Mouse (Mus musculus) embryonic facial prominence, embryonic 14.5 days (tissue): ENCODE results near the gene Cbx5. TPM values are rescaled to one million over a fixed set of nuclear protein-coding genes. Genes with fewer than 3 reads are reported as not detected.
A peak's percentile ranks its signal among the peaks of the same experiment; 100 is the strongest.

Experiments
- ATAC-seq: fragments of 200-750 bp; cut with Nextera tagmentation; 2 replicates; pipeline ENCODE4 v1.8.0; 2017; ENCODE audit warnings: low read depth, moderate number of reproducible peaks, moderate TSS enrichment
- DNase-seq: peaks from one replicate; pipeline ENCODE4 v3.0.0-alpha.2; 2015; ENCODE audit warnings: low spot score
- H3K27ac ChIP-seq: fragments of 300-500 bp; sonication (generic); replicated peaks from 2 replicates; pipeline ENCODE4 v1.5.1; 2014; ENCODE audit warnings: low read depth, mild to moderate bottlenecking, low read length, moderate library complexity
- H3K27me3 ChIP-seq: fragments of 300-500 bp; sonication (generic); replicated peaks from 2 replicates; pipeline ENCODE4 v1.6.1; 2014; ENCODE audit warnings: low read length; ENCODE audit not compliant: control insufficient read depth, insufficient read depth
- H3K36me3 ChIP-seq: fragments of 300-500 bp; sonication (generic); 2 replicates; pipeline ENCODE4 v1.6.1; 2014; ENCODE audit warnings: low read length, mixed read lengths; ENCODE audit not compliant: control insufficient read depth, insufficient read depth
- H3K4me1 ChIP-seq: fragments of 300-500 bp; sonication (generic); 2 replicates; pipeline ENCODE4 v1.6.1; 2014; ENCODE audit warnings: antibody characterized with exemption, low read length; ENCODE audit not compliant: control insufficient read depth, insufficient read depth
- H3K4me2 ChIP-seq: fragments of 300-500 bp; sonication (generic); 2 replicates; pipeline ENCODE4 v1.6.1; 2014; ENCODE audit warnings: low read depth, mild to moderate bottlenecking, low read length, moderate library complexity, mixed read lengths
- H3K4me3 ChIP-seq: fragments of 300-500 bp; sonication (generic); 2 replicates; pipeline ENCODE4 v1.5.1; 2014; ENCODE audit warnings: low read depth, mild to moderate bottlenecking, low read length
- H3K9ac ChIP-seq: fragments of 300-500 bp; sonication (generic); 2 replicates; pipeline ENCODE4 v1.6.1; 2014; ENCODE audit warnings: low read depth, mild to moderate bottlenecking, low read length, moderate library complexity, mixed read lengths
- H3K9me3 ChIP-seq: fragments of 300-500 bp; sonication (generic); 2 replicates; pipeline ENCODE4 v1.6.1; 2016; ENCODE audit warnings: low read length; ENCODE audit not compliant: control insufficient read depth
- WGBS: fragments of 180-500 bp; shearing (Covaris S2); extraction: QIAGEN DNeasy Blood & Tissue Kit; methylation state at CpG from one replicate; pipeline ENCODE4 v1.1.7; 2014; 5-methylcytosine and 5-hydroxymethylcytosine counted together
- polyA plus RNA-seq: library from polyadenylated mRNA; unstranded; fragments of >200 nt; fragmentation: Nextera tagmentation; extraction: Ambion mirVana; gene quantifications from 2 replicates; pipeline ENCODE4 v1.2.1, GENCODE M21; 2014

Gene Cbx5
- polyA plus RNA-seq, 1 experiment from 2014 or later: 112 TPM

DNA sequence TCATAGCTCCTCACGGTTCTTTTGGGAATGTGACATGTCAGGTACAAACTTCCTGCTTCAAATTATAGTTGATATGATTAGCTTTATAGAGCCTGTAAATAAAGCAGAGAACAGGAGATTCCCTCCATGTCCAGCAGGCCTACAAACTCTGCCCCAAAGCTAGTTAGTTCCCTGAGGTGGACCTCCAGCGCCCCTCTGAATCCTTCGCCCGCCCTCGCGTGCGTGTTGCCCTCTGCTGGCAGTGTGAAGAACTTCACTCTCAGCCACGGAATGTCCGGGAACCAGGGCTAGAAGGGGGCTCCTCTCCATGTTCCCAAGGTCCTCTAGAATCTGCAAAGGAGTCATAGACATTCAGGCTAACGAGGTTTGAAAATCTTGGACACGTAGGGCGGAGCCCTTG is 61.5 kb downstream of the Cbx5 start:
- DNase-seq (no peak), ATAC-seq (no peak)
- Histone ChIP-seq H3K36me3 (no peaks in the 10 kb centered on the region), H3K27ac (no peak overlapping the region), H3K4me3 (no peak overlapping the region), H3K9ac (no peak overlapping the region), H3K4me1 (peaks cover 8% of the 10 kb centered on the region; the same call in 1 of the 2 replicates), H3K27me3 (peaks cover 82% of the 10 kb centered on the region), H3K4me2 (no peak overlapping the region), H3K9me3 (no peaks in the 10 kb centered on the region)
- 11% methylated on average over 12 of the region's 12 CpGs for WGBS

DNA sequence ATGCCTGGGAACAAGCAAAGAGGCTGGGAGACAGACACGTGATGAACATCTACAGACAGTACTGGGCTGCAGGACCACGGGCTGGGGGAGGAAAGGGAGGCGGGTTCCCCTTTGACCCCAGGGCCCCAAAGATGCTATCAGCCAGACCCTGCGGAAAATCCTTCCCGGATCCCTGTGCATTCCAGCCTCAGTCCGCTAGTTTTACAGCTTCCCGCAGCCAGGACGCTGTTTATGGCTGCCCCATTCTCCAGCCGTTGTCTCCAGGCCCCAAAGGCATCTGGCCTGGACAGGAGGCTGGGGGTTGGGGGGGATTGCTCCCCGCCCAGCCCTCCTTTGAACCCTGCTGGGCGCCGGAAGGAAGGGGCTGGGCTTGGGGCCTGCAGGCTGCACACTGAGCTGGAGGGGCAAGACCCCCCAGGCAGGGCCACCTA is 62.0 kb downstream of the Cbx5 start:
- Histone ChIP-seq H3K4me3 (no peak overlapping the region), H3K27ac (no peak overlapping the region), H3K9ac (no peak overlapping the region), H3K9me3 (no peaks in the 10 kb centered on the region), H3K4me2 (no peak overlapping the region), H3K36me3 (no peaks in the 10 kb centered on the region), H3K4me1 (0 out of 2 replicates have a peak, but pooled peaks cover 4% of the 10 kb centered on the region), H3K27me3 (peaks cover 83% of the 10 kb centered on the region)
- 3% methylated on average over 11 of the region's 12 CpGs for WGBS
- ATAC-seq (no peak), DNase-seq (no peak)

DNA sequence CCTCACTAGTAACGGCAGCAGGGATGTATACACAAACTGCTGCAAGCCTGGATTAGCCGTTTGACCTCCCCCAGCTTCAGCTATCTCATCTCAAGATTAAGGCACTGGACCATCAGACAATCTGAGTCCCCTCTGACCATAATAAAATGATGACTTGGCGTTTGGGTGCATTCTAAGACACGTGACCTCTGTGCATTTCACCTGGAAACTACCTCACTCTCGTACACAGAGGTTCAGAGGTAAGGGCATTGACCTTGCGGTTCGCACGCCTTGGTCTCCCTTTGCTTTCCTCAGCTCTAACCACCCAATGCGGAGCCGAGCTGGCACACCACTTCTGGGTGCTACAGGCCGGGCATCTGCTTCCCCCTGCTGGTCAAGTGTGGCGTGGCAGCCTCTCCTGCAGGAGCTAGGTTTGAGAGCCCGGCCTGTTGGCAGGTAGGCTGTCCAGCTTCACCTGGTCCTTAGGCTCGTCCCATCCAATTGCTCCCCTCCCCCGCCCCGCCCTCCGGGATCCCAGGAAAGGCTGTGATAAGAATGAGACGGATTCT is 62.7 kb downstream of the Cbx5 start:
- Histone ChIP-seq H3K9me3 (no peaks in the 10 kb centered on the region), H3K36me3 (no peaks in the 10 kb centered on the region), H3K4me2 (0 out of 2 replicates have a peak overlapping the region, but pooled peaks have one; percentile 2), H3K4me3 (no peak overlapping the region), H3K27me3 (peaks cover 88% of the 10 kb centered on the region), H3K27ac (no peak overlapping the region), H3K4me1 (0 out of 2 replicates have a peak, but pooled peaks cover 4% of the 10 kb centered on the region), H3K9ac (no peak overlapping the region)
- 5% methylated on average over 18 of the region's 18 CpGs for WGBS
- ATAC-seq (peak; percentile 68), DNase-seq (peak; percentile 81)

DNA sequence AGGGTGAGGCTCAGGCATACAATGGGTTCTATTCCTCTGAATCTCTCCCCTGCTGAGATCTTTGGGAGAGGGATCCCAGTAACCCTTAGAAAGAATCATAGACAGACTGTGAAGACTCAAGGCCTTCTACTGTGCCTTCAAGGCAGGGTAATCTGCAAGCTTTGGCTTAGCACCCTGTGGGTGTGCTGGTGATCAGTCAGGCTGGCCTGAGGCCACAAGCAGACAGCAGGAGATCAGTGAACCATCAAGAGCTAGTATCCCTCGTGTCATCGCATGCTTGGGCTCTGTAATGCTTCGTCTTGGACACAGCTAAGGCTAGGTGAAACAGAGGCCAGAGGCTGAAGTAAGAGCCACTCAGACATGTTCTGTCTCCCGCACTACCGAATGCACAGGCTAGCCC is 66.4 kb downstream of the Cbx5 start:
- ATAC-seq: no peak
- Histone ChIP-seq H3K27me3 (peaks cover 98% of the 10 kb centered on the region), H3K9ac (no peak overlapping the region), H3K4me3 (no peak overlapping the region), H3K9me3 (no peaks in the 10 kb centered on the region), H3K36me3 (no peaks in the 10 kb centered on the region), H3K4me2 (no peak overlapping the region), H3K4me1 (peaks cover 14% of the 10 kb centered on the region; the same call in 1 of the 2 replicates), H3K27ac (no peak overlapping the region)
- no peak for DNase-seq
- 71% methylated on average over 5 of the region's 5 CpGs for WGBS

DNA sequence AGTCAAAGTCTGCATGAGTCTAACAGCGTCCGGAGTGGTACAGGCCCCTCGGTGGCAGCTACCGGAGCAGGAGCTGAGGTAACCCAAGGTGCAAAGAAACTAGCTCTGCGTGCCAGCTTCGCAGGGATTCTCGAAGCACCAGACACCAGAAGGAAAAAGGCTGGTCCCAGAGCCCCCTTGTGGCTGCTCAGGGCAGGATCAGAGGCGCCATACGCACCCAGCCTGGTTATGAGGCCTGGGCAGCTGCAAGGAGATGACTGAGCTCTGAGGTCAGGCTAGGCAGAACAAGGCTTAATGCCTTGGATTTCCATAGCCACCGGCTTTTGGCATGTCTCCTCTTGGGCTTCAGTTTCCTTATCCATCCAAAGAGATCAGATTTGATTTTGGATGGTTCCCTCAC is 67.1 kb downstream of the Cbx5 start:
- no peaks in the 10 kb centered on the region for H3K9me3 ChIP-seq
- 2% methylated on average over 9 of the region's 10 CpGs for WGBS
- peak; percentile 79 for DNase-seq

DNA sequence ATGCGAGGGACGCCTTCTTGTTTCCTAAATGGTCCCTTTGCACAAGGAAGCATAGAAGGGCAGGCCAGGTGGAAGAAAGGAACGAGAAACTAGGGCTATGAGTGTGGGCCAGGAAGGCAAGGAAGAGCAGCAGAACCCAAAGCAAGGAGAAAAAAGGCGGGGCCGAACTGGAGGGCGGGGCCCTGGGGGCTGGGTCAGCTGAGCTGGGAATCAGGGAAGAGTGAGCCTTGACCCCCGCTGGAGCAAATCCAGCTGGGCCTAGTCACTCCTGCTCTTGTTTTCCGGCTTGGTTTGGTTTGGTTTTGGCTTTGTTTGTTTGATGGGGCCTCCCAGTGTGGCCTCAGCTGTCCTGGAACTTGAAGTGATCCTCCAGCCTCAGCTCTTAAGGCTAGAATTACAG is 68.3 kb downstream of the Cbx5 start:
- ATAC-seq: no peak
- H3K4me3 ChIP-seq: no peak overlapping the region
- H3K4me2 ChIP-seq: no peak overlapping the region
- no peak overlapping the region for H3K9ac ChIP-seq
- H3K27me3 ChIP-seq: peaks cover 99% of the 10 kb centered on the region
- H3K36me3 ChIP-seq: no peaks in the 10 kb centered on the region
- no peak for DNase-seq
- no peaks in the 10 kb centered on the region for H3K9me3 ChIP-seq
- 22% methylated on average over 7 of the region's 8 CpGs for WGBS
- peaks cover 10% of the 10 kb centered on the region; the same call in 1 of the 2 replicates for H3K4me1 ChIP-seq
- no peak overlapping the region for H3K27ac ChIP-seq

More for the DNA sequence above, 67.1 kb downstream of the Cbx5 start:
- no peaks in the 10 kb centered on the region for H3K36me3 ChIP-seq
- H3K9ac ChIP-seq: no peak overlapping the region
- no peak overlapping the region for H3K4me3 ChIP-seq
- peaks cover 12% of the 10 kb centered on the region; the same call in 1 of the 2 replicates for H3K4me1 ChIP-seq
- ATAC-seq: peak; percentile 48; the same call in 1 of the 2 replicates
- peaks cover 98% of the 10 kb centered on the region for H3K27me3 ChIP-seq
- H3K27ac ChIP-seq: no peak overlapping the region
- no peak overlapping the region for H3K4me2 ChIP-seq

DNA sequence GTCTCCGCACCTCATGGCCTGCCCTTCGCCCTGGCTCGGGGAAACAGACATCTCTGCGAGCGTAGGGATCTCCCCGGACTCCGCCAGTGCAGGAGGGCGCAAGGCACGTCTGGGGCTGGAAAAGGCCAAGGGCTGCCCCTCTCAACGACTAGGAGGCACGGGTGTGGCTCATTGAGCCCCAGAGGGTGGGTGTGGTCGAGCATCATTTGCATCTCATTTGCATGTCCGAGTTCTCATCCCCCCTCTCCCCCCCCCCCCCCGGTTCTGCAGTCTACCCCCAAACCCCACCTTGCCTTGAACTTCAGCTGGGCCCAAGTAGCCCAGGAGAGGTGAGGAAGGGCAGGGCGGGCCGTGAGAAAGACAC is 69.3 kb downstream of the Cbx5 start:
- H3K36me3 ChIP-seq: no peaks in the 10 kb centered on the region
- H3K27ac ChIP-seq: no peak overlapping the region; the same call in 1 of the 2 replicates
- ATAC-seq (0 out of 2 replicates have a peak, but pooled peaks have one; percentile 8), DNase-seq (no peak)
- no peaks in the 10 kb centered on the region for H3K9me3 ChIP-seq
- 24% methylated on average over 8 of the region's 16 CpGs for WGBS
- H3K9ac ChIP-seq: no peak overlapping the region
- H3K4me1 ChIP-seq: peaks cover 10% of the 10 kb centered on the region; the same call in 1 of the 2 replicates
- H3K27me3 ChIP-seq: peaks cover 94% of the 10 kb centered on the region
- peak overlapping the region; percentile 80; the same call in 1 of the 2 replicates for H3K4me2 ChIP-seq
- H3K4me3 ChIP-seq: peak overlapping the region; percentile 47

DNA sequence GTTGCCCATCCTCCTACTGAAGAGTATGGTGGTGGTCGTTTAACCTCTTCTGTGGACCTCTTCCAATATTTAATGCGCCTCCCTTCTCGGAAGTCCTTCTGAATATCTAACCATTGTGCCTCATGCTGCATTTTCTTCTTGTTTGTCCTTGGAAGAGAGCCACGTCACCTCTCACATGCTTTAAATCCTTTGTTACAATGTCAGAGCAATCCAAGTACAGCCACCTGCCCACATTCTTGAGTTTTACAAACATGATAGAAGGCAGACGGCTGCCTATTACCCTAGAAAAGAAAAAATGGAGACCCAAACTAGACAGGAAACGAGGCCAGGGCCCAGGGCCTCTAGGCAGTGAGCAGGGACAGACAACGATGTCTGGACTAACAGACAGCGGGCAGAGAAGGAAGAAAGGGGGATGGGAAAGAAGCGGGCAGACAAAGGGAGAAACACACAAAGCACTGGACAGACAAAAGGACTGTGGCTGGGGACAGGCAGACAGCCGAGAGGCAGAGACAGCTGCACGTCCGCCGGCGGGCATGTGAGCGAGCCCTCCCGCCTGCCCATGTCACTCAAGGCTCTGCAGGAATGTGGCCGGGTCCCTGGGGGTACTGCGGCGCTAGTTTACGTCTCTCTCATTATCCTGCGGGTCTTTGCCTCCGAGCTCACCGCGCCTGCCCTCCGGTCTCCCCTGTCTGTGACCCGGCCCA is 69.9 kb downstream of the Cbx5 start:
- DNase-seq (peak; percentile 81), ATAC-seq (peak; percentile 48)
- Histone ChIP-seq H3K36me3 (no peaks in the 10 kb centered on the region), H3K4me1 (peaks cover 10% of the 10 kb centered on the region; the same call in 1 of the 2 replicates), H3K9me3 (no peaks in the 10 kb centered on the region), H3K4me3 (peak overlapping the region; percentile 47), H3K27ac (peak overlapping the region; percentile 42; the same call in 1 of the 2 replicates), H3K4me2 (peak overlapping the region; percentile 80), H3K27me3 (peaks cover 89% of the 10 kb centered on the region), H3K9ac (peak overlapping the region; percentile 55; the same call in 1 of the 2 replicates)
- WGBS: 4% methylated on average over 22 of the region's 26 CpGs
